Mouse (Mus musculus): ENCODE results near the gene Pcdh15. TPM values are rescaled to one million over a fixed set of nuclear protein-coding genes. Genes with fewer than 3 reads are reported as not detected.

The Pcdh15 gene
- polyA plus RNA-seq, 1 experiment, result 0.08 TPM

DNA sequence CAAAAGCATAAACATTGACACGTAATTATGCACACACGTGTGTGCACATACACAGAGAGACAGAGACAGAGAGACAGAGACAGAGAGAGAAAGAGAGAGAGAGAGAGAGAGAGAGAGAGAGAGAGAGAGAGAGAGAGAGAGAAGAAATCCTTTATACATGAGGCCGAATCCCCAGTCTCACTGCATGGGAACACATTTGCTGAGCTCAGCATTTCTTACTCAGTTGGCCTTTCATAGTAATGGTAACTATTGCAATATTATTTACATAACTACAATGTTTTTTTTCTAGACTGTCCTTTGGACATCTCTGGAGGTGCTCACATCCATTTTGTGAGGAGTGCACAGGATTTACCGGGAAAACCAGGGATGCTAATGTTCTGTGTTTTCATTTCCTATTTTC, 705.9 kb downstream of the Pcdh15 start:
- Histone ChIP-seq H3K4me2 (ENCODE audit: low read depth) (no peak overlapping the region), H3K36me3 (ENCODE audit: control insufficient read depth, insufficient read depth) (no peaks in the 10 kb centered on the region), H3K4me3 (no peak overlapping the region), H3ac (ENCODE audit: control insufficient read depth, insufficient read length) (no peak overlapping the region), H3K27me3 (ENCODE audit: control insufficient read depth, insufficient read depth, insufficient read length) (no peaks in the 10 kb centered on the region), H3K79me2 (ENCODE audit: control insufficient read depth, insufficient read depth) (no peaks in the 10 kb centered on the region)
- no peak for TF ChIP-seq USF1 (IDR thresholded peaks at IDR 0.05; ENCODE audit: low read depth)
- no peak for TF ChIP-seq TCF12 (IDR thresholded peaks at IDR 0.05; ENCODE audit: insufficient read depth, poor library complexity, severe bottlenecking)
- TF ChIP-seq MYOG (IDR thresholded peaks at IDR 0.05; ENCODE audit: control insufficient read depth in 1 of 3, insufficient read depth in 1 of 3, insufficient read length in 2 of 3, low read depth in 2 of 3), result no peak
- TF ChIP-seq MAX (IDR thresholded peaks at IDR 0.05; ENCODE audit: low read depth), result no peak
- TF ChIP-seq POLR2AphosphoS2 (IDR thresholded peaks at IDR 0.05; ENCODE audit: insufficient read length, low read depth), result no peak
- TF ChIP-seq TCF3 (IDR thresholded peaks at IDR 0.05; ENCODE audit: insufficient read length, low read depth), result no peak
- no peak for TF ChIP-seq REST (IDR thresholded peaks at IDR 0.05; ENCODE audit: insufficient read depth, insufficient read length)

DNA sequence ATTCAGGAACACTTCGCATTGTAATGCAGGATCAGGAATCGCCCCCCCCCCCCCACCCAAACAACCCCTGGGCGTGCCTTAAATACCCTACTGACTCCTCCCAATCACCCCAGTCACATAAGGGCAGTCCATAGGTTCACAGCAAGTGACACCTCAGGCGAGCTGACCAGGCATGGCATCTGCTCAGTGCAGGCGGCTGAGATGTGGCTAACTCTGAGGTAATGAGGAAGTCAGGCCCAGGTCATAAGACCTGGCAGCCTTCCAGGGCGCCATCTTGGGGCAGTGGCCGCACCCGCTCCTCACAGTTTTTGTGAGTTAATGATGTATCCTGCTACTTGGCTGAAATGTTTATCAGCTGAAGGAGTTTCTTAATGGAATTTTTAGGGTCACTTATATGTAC, 713.2 kb downstream of the Pcdh15 start:
- Histone ChIP-seq H3K79me2 (ENCODE audit: control insufficient read depth, insufficient read depth) (no peaks in the 10 kb centered on the region), H3K36me3 (ENCODE audit: control insufficient read depth, insufficient read depth) (no peaks in the 10 kb centered on the region), H3K27me3 (ENCODE audit: control insufficient read depth, insufficient read depth, insufficient read length) (no peaks in the 10 kb centered on the region), H3K4me2 (ENCODE audit: low read depth) (no peak overlapping the region), H3ac (ENCODE audit: control insufficient read depth, insufficient read length) (no peak overlapping the region), H3K4me3 (no peak overlapping the region)
- TF ChIP-seq MAX (IDR thresholded peaks at IDR 0.05; ENCODE audit: low read depth) (no peak), REST (IDR thresholded peaks at IDR 0.05; ENCODE audit: insufficient read depth, insufficient read length) (no peak), SRF (IDR thresholded peaks at IDR 0.05; ENCODE audit: control insufficient read depth, insufficient read length, low read depth) (no peak), POLR2AphosphoS2 (IDR thresholded peaks at IDR 0.05; ENCODE audit: insufficient read length, low read depth) (no peak), POLR2A (IDR thresholded peaks at IDR 0.05; ENCODE audit: insufficient read length, low read depth) (no peak), USF1 (IDR thresholded peaks at IDR 0.05; ENCODE audit: low read depth) (no peak), E2F4 (IDR thresholded peaks at IDR 0.05; ENCODE audit: insufficient read depth) (no peak), TCF12 (IDR thresholded peaks at IDR 0.05; ENCODE audit: insufficient read depth, poor library complexity, severe bottlenecking) (no peak), MYOG (IDR thresholded peaks at IDR 0.05; ENCODE audit: control insufficient read depth in 1 of 3, insufficient read depth in 1 of 3, insufficient read length in 2 of 3, low read depth in 2 of 3) (no peak), TCF3 (IDR thresholded peaks at IDR 0.05; ENCODE audit: insufficient read length, low read depth) (no peak)

DNA sequence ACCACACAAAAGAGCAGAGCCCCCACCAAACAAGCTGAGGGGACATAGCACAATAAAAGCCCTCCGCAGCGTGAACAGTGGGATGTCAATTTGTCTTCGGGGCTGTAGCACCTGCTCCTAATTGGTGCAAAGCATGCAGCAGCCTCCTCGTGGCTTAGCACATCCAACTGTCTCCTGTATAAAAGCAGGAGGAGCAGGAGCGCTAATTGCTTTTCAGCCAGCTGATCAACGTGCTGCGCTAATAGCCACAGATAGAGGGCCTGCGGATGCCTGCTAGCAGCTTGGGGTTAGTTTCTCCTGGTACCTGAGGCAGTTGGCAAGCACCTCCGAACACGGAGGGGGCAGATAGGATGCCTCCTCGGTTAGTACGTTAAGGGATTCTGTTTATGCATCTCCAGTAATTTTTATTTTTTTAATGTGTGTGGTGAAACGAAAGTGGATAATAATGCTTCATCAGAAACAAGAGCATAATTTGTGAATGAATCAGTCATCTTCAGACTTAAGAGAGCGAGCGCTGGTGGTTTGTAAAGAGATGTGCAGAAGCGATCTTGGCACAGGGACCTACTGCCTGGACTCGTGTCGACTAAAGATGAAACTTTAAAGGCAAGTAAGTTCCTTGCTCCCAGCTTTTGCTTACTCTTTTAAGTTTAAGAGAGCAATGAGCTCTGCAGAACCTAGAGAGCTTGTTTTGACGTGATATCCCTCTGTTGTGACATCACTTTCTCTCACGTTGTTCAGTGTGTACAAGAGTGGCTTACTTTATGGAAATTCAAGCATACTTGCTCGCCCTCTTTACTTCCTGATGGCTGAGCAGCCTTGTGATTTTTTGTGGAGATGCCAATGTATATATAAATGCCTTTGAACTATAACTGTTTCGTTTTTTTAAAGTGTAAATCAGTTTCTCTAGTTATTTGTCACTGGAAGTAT, 722.8 kb downstream of the Pcdh15 start:
- H3K4me2 ChIP-seq (ENCODE audit: low read depth), result peak overlapping the region; percentile 58
- no peak overlapping the region for H3K4me3 ChIP-seq
- no peaks in the 10 kb centered on the region for H3K79me2 ChIP-seq (ENCODE audit: control insufficient read depth, insufficient read depth)
- H3K36me3 ChIP-seq (ENCODE audit: control insufficient read depth, insufficient read depth), result no peaks in the 10 kb centered on the region
- H3ac ChIP-seq (ENCODE audit: control insufficient read depth, insufficient read length), result no peak overlapping the region
- H3K27me3 ChIP-seq (ENCODE audit: control insufficient read depth, insufficient read depth, insufficient read length), result no peaks in the 10 kb centered on the region
- no peak for TF ChIP-seq REST (IDR thresholded peaks at IDR 0.05; ENCODE audit: insufficient read depth, insufficient read length)
- no peak for TF ChIP-seq E2F4 (IDR thresholded peaks at IDR 0.05; ENCODE audit: insufficient read depth)
- no peak for TF ChIP-seq POLR2AphosphoS2 (IDR thresholded peaks at IDR 0.05; ENCODE audit: insufficient read length, low read depth)
- TF ChIP-seq SRF (IDR thresholded peaks at IDR 0.05; ENCODE audit: control insufficient read depth, insufficient read length, low read depth), result no peak
- no peak for TF ChIP-seq POLR2A (IDR thresholded peaks at IDR 0.05; ENCODE audit: insufficient read length, low read depth)
- no peak for TF ChIP-seq TCF12 (IDR thresholded peaks at IDR 0.05; ENCODE audit: insufficient read depth, poor library complexity, severe bottlenecking)
- no peak for TF ChIP-seq MYOD1 (IDR thresholded peaks at IDR 0.05; ENCODE audit: control insufficient read depth in 1 of 3, insufficient read length in 2 of 3, low read depth in 2 of 3)
- no peak for TF ChIP-seq MAX (IDR thresholded peaks at IDR 0.05; ENCODE audit: low read depth)
- TF ChIP-seq USF1 (IDR thresholded peaks at IDR 0.05; ENCODE audit: low read depth), result no peak

DNA sequence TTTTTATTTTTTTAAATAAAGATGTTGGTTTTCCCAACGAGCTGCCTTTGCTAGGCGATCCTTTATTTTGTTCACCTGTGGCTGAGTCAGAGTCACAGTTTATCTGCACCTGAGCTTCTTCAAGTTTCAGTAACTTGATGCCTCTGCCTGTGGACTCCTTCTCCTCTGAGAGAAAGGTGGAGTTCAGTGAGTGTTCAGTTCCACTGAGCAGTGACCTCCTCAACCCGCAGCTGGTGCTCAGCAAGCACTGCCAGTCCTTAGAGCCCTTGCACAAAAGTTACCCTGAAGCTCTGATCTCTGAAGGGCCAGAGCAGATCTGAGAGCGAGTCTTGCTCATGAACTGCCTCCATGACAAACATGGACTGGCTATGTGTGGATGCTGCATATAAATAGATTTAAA, 724.1 kb downstream of the Pcdh15 start:
- Histone ChIP-seq H3K79me2 (ENCODE audit: control insufficient read depth, insufficient read depth) (no peaks in the 10 kb centered on the region), H3K4me3 (no peak overlapping the region), H3ac (ENCODE audit: control insufficient read depth, insufficient read length) (no peak overlapping the region), H3K4me2 (ENCODE audit: low read depth) (no peak overlapping the region), H3K36me3 (ENCODE audit: control insufficient read depth, insufficient read depth) (no peaks in the 10 kb centered on the region), H3K27me3 (ENCODE audit: control insufficient read depth, insufficient read depth, insufficient read length) (no peaks in the 10 kb centered on the region)
- TF ChIP-seq E2F4 (IDR thresholded peaks at IDR 0.05; ENCODE audit: insufficient read depth), result no peak
- no peak for TF ChIP-seq MYOD1 (IDR thresholded peaks at IDR 0.05; ENCODE audit: control insufficient read depth in 1 of 3, insufficient read length in 2 of 3, low read depth in 2 of 3)
- no peak for TF ChIP-seq SRF (IDR thresholded peaks at IDR 0.05; ENCODE audit: control insufficient read depth, insufficient read length, low read depth)
- no peak for TF ChIP-seq USF1 (IDR thresholded peaks at IDR 0.05; ENCODE audit: low read depth)
- TF ChIP-seq MYOG (IDR thresholded peaks at IDR 0.05; ENCODE audit: control insufficient read depth in 1 of 3, insufficient read depth in 1 of 3, insufficient read length in 2 of 3, low read depth in 2 of 3), result no peak
- TF ChIP-seq POLR2AphosphoS2 (IDR thresholded peaks at IDR 0.05; ENCODE audit: insufficient read length, low read depth), result no peak

DNA sequence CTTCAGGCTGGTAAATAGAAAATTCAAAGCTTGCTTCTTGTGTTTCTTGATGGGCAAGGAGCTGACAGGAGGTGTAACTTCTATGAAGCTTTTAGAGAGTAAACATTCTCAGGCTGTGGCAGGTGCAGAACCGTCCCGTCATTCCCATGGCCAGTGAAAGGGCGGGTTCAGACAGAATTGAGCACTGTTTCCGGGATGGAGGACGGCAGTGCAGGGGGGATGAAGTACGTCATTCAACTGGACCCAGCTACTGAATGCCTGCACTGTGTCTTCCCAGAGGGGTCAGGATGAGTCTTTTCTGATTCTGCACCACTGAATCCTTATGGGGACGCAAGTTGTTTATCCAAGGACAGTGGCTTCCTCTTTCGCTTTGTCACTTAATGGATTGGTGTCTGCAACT, 727.2 kb downstream of the Pcdh15 start:
- Histone ChIP-seq H3ac (ENCODE audit: control insufficient read depth, insufficient read length) (no peak overlapping the region), H3K4me2 (ENCODE audit: low read depth) (no peak overlapping the region), H3K36me3 (ENCODE audit: control insufficient read depth, insufficient read depth) (no peaks in the 10 kb centered on the region), H3K4me3 (no peak overlapping the region), H3K79me2 (ENCODE audit: control insufficient read depth, insufficient read depth) (no peaks in the 10 kb centered on the region), H3K27me3 (ENCODE audit: control insufficient read depth, insufficient read depth, insufficient read length) (no peaks in the 10 kb centered on the region)
- TF ChIP-seq E2F4 (IDR thresholded peaks at IDR 0.05; ENCODE audit: insufficient read depth), result no peak
- no peak for TF ChIP-seq SRF (IDR thresholded peaks at IDR 0.05; ENCODE audit: control insufficient read depth, insufficient read length, low read depth)
- no peak for TF ChIP-seq TCF3 (IDR thresholded peaks at IDR 0.05; ENCODE audit: insufficient read length, low read depth)
- TF ChIP-seq POLR2AphosphoS2 (IDR thresholded peaks at IDR 0.05; ENCODE audit: insufficient read length, low read depth), result no peak
- TF ChIP-seq POLR2A (IDR thresholded peaks at IDR 0.05; ENCODE audit: insufficient read length, low read depth), result no peak
- no peak for TF ChIP-seq TCF12 (IDR thresholded peaks at IDR 0.05; ENCODE audit: insufficient read depth, poor library complexity, severe bottlenecking)
- TF ChIP-seq REST (IDR thresholded peaks at IDR 0.05; ENCODE audit: insufficient read depth, insufficient read length), result no peak
- TF ChIP-seq USF1 (IDR thresholded peaks at IDR 0.05; ENCODE audit: low read depth), result no peak
- TF ChIP-seq MAX (IDR thresholded peaks at IDR 0.05; ENCODE audit: low read depth), result no peak
- TF ChIP-seq MYOG (IDR thresholded peaks at IDR 0.05; ENCODE audit: control insufficient read depth in 1 of 3, insufficient read depth in 1 of 3, insufficient read length in 2 of 3, low read depth in 2 of 3), result no peak
- no peak for TF ChIP-seq MYOD1 (IDR thresholded peaks at IDR 0.05; ENCODE audit: control insufficient read depth in 1 of 3, insufficient read length in 2 of 3, low read depth in 2 of 3)
- no peak for TF ChIP-seq CEBPB (IDR thresholded peaks at IDR 0.05; ENCODE audit: insufficient read depth, poor library complexity, severe bottlenecking)
